Mouse (Mus musculus) macrophage (primary cell): ENCODE data around the gene Amd2. TPM values are rescaled to one million over a fixed set of nuclear protein-coding genes. Genes with fewer than 3 reads are reported as not detected.

Source experiments
- H3K27ac ChIP-seq: fragments of 350-480 bp; formaldehyde crosslinking; 2 replicates; pipeline ENCODE4 v1.9.0; 2021
- H3K36me3 ChIP-seq: fragments of 350-480 bp; formaldehyde crosslinking; 2 replicates; pipeline ENCODE4 v1.9.0; 2021; ENCODE audit errors: inconsistent target
- H3K4me3 ChIP-seq: fragments of 350-480 bp; formaldehyde crosslinking; 2 replicates; pipeline ENCODE4 v1.9.0; 2021; ENCODE audit errors: inconsistent target
- H3K79me2 ChIP-seq: fragments of 350-480 bp; formaldehyde crosslinking; 2 replicates; pipeline ENCODE4 v1.9.0; 2021; ENCODE audit errors: inconsistent target
- WGBS: methylation state at CpG from one replicate; pipeline ENCODE4 v1.1.7; 2026; ENCODE audit warnings: inconsistent platforms; ENCODE audit not compliant: missing documents; 5-methylcytosine and 5-hydroxymethylcytosine counted together
- polyA plus RNA-seq: library from polyadenylated mRNA; stranded (reverse); fragments of 250-400 nt; gene quantifications from 3 replicates; pipeline ENCODE4 v1.2.4, GENCODE M21; 2018; ENCODE audit warnings: inconsistent platforms
- total RNA-seq, 78 experiments: library from RNA; depleted of rRNA; stranded (reverse); fragments of 250-400 nt; gene quantifications; 1 replicate in 9 of 78; 2 replicates in 24 of 78; 3 replicates in 43 of 78; 4 replicates in 2 of 78; pipeline ENCODE4 v1.2.4; 2018; ENCODE audit warnings: inconsistent platforms in 56 of 78

The Amd2 gene
- total RNA-seq (2018; cell fraction: chromatin; rRNA removed), result 1 to 10 TPM in 2 of 26 experiments, under 1 TPM in 12, not detected in 12; 0.26 to 1.3 (median 0.56) TPM
- total RNA-seq (2018; cell fraction: cytosol; rRNA removed), result under 1 TPM in 24 of 26 experiments, not detected in 2; 0.05 to 0.49 (median 0.14) TPM
- under 1 TPM in 10 of 26 experiments, not detected in 16; 0.12 to 0.71 (median 0.26) TPM for total RNA-seq (2018; cell fraction: nucleus; rRNA removed)
- 0.20 to 0.54 TPM (median 0.23 TPM) in 3 replicates for polyA plus RNA-seq

- Histone ChIP-seq H3K4me3 (no peak within 1 kb of the TSS), H3K79me2 (no peaks in the 10 kb centered on the region), H3K27ac (no peak within 1 kb of the TSS), H3K36me3 (no peaks in the 10 kb centered on the region)
- 90% methylated on average over 7 of the region's 8 CpGs for WGBS
Observed at GRCm38 (mm10) chr10:35711792-35712191, at the start of gene Amd2. Gene Amd2 (minus strand): TSS chr10:35711892.

GRCm38 (mm10) chr10:35761280-35761679 lies 49.6 kb upstream of the Amd2 start:
- Histone ChIP-seq H3K36me3 (no peaks in the 10 kb centered on the region), H3K27ac (no peak overlapping the region), H3K79me2 (no peaks in the 10 kb centered on the region), H3K4me3 (no peak overlapping the region)
- 77% methylated on average over 3 of the region's 3 CpGs for WGBS

- Histone ChIP-seq H3K27ac (no peak overlapping the region), H3K4me3 (no peak overlapping the region), H3K79me2 (no peaks in the 10 kb centered on the region), H3K36me3 (no peaks in the 10 kb centered on the region)
- WGBS, result 96% methylated on average over 2 of the region's 2 CpGs
Observed at GRCm38 (mm10) chr10:35737639-35738038, 25.9 kb upstream of the Amd2 start.

GRCm38 (mm10) chr10:35714266-35714665 lies 2.6 kb upstream of the Amd2 start:
- Histone ChIP-seq H3K4me3 (no peak overlapping the region), H3K79me2 (no peaks in the 10 kb centered on the region), H3K36me3 (no peaks in the 10 kb centered on the region), H3K27ac (no peak overlapping the region)
